Mouse (Mus musculus) urinary bladder, adult 18-20 months (tissue): ENCODE results near the gene Hsd17b13.

Experiments
- DNase-seq, 2 experiments: peaks; one replicate each; pipeline ENCODE4 v3.0.0; 2022; ENCODE audit warnings: low spot score in 2 of 2, mixed read lengths in 2 of 2

Hsd17b13 gene

GRCm38 (mm10) chr5:103923755-103924154 is 53.5 kb downstream of the Hsd17b13 start:
- no peak for DNase-seq

DNA sequence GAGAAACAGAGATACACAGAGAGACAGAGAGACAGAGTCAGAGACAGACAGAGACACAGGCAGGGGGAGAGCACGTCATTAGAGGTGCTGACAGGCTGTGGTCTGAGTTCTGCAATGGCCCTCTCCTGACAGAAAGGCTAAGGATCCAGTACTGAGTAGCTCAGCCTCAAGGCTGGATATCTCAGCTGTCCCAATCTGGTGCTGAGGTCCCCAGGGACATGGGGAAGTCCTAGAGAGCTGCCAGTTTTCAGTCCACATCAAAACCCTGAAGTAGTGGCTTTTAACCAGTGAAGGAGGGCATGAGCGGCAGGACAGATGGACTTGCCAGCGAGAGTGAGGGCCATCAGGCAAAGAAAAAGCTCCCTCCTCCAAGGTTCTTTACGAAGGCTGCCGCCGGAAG is 54.1 kb downstream of the Hsd17b13 start:
- no peak for DNase-seq

- DNase-seq = no peak
Observed at GRCm38 (mm10) chr5:103922436-103922835, 54.8 kb downstream of the Hsd17b13 start.

DNA sequence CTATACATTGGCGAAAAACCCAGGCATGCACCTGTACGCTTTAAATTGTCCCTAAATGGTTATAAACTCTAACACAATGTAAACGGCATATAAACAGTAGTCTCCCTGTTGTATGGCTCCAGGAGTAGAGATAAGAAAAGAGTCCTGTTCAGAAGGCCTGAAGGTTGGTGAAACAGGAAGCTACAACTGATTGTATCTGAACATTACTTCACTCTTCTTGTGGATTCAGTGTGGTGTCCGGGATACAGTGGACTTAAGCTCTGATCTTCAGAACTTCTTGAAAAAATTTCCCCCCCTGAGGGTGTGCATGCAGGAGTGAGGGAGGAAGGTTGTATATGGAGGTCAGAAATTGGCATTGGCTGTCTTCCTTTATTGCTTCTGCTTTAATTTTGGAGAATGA is 57.7 kb downstream of the Hsd17b13 start:
- no peak for DNase-seq

GRCm38 (mm10) chr5:103918233-103918632 is 59.0 kb downstream of the Hsd17b13 start:
- no peak for DNase-seq

DNA sequence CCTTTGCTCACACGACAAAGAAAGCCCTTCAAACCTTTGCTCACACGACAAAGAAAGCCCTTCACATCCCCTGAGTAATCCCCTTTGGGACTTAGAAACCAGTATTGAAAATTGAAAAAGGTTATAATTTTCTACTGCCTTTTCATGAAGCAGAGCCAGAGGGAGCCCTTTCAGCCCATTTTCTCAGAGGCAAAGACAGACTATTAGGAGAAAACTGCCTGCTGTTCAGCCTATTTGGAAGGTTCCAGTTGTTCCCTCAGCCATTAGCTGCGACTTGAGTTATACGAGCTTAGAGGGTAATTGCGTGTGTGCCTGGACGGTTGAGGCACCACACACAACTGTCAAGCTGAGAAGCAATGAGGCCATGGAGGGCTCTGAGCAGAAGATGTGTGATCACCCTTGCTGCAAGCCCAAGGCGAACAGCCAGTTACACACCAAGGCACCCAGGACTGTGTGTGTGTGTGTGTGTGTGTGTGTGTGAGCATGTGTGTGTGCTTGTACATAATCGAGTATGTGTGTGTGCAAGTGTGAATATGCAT is 59.8 kb downstream of the Hsd17b13 start:
- DNase-seq = no peak

GRCm38 (mm10) chr5:103916595-103917356 is 60.4 kb downstream of the Hsd17b13 start:
- DNase-seq = no peak

DNA sequence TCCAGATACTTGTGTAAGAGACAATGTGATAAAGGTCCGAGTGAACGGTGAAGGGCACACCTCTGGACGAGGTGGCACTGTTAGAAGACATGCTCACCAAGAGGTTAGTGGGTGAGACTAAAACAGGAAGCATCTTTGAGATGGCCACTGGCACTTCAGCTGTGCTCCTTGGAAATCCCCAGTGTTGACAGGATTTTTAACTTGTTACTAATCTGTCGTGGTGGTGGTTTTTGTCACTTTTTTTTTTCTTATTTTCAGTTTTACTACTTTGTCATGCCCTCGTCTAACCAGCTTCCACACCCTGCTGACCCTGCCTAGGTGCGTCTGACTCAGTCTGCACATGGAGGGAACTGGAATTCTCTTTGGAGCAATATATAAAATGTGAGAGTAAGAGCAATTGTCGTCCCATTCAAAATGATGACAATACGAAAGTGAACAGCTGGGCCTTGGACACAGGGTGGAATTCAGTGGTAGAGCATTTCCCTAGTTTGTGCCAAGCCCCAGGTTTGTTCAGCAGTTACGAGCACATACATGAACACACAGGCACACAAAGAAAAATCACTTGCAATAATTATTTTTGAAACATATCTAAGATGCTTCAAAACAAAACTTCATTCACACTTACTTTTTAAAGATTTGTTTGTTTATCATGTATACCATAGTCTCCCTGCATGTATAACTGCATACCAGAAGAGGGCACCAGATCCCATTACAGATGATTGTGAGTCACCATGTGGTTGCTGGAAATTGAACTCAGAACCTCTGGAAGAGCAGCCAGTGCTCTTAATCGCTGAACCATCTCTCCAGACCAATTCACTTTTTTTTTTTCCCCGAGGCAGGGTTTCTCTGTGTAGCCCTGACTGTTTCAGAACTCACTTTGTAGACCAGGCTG is 62.6 kb downstream of the Hsd17b13 start:
- no peak for DNase-seq

GRCm38 (mm10) chr5:103913150-103913549 is 64.1 kb downstream of the Hsd17b13 start:
- DNase-seq = no peak

- no peak for DNase-seq
Observed at GRCm38 (mm10) chr5:103911555-103911954, 65.7 kb downstream of the Hsd17b13 start.

GRCm38 (mm10) chr5:103910748-103911409 is 66.3 kb downstream of the Hsd17b13 start, which contains the start of gene Klhl8:
TSS of gene Klhl8 (minus strand) at chr5:103911259.
- peak; percentile 68 to 76 for DNase-seq

GRCm38 (mm10) chr5:103910156-103910555 is 67.1 kb downstream of the Hsd17b13 start:
- no peak for DNase-seq

- DNase-seq = no peak
Observed at GRCm38 (mm10) chr5:103909466-103909865, 67.7 kb downstream of the Hsd17b13 start.

- DNase-seq = no peak
Observed at GRCm38 (mm10) chr5:103908851-103909250, 68.4 kb downstream of the Hsd17b13 start.

DNA sequence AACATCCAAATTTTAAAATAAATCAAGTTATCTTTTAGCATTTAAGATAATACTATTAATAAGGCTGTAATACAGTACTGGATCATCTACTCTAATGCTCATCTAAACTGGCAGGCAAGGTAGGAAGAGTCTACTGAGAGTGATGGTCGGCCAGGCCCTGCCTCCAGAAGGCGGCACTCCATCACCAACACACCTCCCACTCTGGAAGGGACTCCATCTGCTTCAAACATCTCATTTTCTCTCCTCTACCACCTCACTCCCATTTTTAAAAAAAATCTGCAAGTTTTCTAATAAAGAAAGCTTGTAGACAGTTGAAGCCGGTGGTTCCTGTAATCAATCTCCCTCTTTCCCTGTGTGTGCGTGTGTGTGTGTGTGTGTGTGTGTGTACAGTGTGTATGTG is 69.4 kb downstream of the Hsd17b13 start:
- no peak for DNase-seq

DNA sequence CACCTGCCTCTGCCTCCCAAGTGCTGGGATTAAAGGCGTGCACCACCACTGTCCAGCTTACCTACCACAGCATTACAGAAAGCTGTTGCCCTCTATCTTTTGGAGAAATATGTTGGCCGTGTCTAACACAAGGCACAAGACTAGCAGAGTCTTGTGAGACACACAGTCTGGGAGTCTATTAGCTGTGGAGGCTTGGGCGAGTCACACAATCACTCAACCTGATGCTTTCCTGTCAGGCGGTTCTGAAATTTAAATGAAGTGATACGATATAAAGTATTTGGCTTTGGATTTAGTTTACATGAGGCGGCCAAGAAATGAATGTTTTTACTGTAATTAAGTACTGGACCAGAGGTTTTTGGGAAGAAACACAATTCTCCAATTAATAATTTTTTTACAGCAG is 71.0 kb downstream of the Hsd17b13 start:
- no peak for DNase-seq
